Mouse (Mus musculus) embryonic facial prominence, embryonic 12.5 days (tissue): ENCODE measurements around the gene Utp14b. TPM values are rescaled to one million over a fixed set of nuclear protein-coding genes. Genes with fewer than 3 reads are reported as not detected.

Experiments used
- polyA plus RNA-seq: library from polyadenylated mRNA; unstranded; fragments of >200 nt; fragmentation: Nextera tagmentation; extraction: Ambion mirVana; gene quantifications from 2 replicates; pipeline ENCODE4 v1.2.1, GENCODE M21; 2016

The Utp14b gene
- polyA plus RNA-seq, 1 experiment from 2014 or later: 5.7 TPM

Other genes with a start within 250 kb of the Utp14b start
- 137 and 141 TPM in 2 replicates for gene Farsb, start 169.1 kb upstream of the Utp14b start, polyA plus RNA-seq
- gene Mogat1, start 147.0 kb upstream of the Utp14b start, polyA plus RNA-seq: 0.57 and 0.65 TPM in 2 replicates
- 1.2 and 1.3 TPM in 2 replicates for gene BC035947, start 145.9 kb upstream of the Utp14b start, polyA plus RNA-seq
- 75.4 and 92.0 TPM in 2 replicates for gene Acsl3, start 213 bp upstream of the Utp14b start, polyA plus RNA-seq
- 4.3 and 4.4 TPM in 2 replicates for gene Kcne4, start 158.7 kb downstream of the Utp14b start, polyA plus RNA-seq